Mouse (Mus musculus): ENCODE results near the gene Adamts2.
A peak's percentile ranks its signal among the peaks of the same experiment; 100 is the strongest.

Gene Adamts2

GRCm38 (mm10) chr11:50850177-50850735, 248.4 kb downstream of the Adamts2 start, which contains the start of gene Grm6:
Gene Grm6, plus strand, starts transcription at chr11:50850685.
- no peak for DNase-seq

GRCm38 (mm10) chr11:50850989-50851601, 249.2 kb downstream of the Adamts2 start:
- peak; percentile 17 to 22 for DNase-seq

All from cerebellum, postnatal 10 days (tissue).